Mouse (Mus musculus) regulatory T cell (primary cell): Measurements from ENCODE around the gene Smim5.
"Not testable (repeated sequence)": the region's sequence is repeated elsewhere in the genome, so short reads cannot be mapped to it uniquely, and the experiment has no call there.

Experiments
- in situ Hi-C: fragments of 300-600 bp; cut with MboI, MseI; formaldehyde crosslinking; loops from one replicate; pipeline ENCODE4 v1.15.1; 2025; ENCODE audit warnings: high pct_unique_total_duplicates

Gene Smim5

DNA sequence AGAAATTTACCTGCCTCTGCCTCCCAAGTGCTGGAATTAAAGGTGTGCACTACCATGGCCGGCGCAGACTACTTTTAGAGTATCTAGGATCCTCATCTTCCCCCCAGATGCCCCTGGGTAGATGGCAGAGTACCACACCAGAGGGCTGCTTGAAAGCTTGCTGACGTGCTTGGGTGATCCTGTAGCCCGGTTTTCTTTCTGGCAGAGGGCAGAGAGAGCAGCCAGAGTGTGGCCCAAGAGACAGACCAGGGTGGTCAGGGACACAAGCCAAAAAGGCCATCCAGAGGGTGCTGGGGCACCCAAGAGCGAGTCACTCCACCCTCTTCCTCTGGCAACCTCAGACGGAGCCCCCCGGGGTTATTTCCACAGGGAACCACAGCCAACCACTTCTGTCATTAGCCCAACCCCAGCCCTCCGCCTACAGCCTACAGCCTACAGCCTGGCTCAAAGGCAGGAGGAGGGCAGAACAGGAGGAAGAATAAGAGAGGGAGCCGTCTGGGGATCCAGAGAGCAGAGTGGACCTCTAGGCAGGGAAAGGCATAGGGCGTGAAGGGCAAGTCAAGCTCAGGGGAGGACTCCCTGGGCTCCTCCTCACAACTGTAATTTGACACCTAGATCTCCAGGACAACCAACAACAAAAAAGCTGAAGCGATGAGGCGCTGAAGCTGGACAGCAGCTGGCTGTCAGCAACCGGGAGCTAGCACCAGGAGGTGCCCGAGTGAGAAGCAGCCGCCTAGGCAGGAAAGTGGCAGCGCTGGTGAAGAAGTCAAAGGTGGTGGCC is at the start of gene Smim5:
Smim5 (plus strand) TSS at position 481 of the 781 bp plus-strand sequence.
- in situ Hi-C loops = no loop called here

DNA sequence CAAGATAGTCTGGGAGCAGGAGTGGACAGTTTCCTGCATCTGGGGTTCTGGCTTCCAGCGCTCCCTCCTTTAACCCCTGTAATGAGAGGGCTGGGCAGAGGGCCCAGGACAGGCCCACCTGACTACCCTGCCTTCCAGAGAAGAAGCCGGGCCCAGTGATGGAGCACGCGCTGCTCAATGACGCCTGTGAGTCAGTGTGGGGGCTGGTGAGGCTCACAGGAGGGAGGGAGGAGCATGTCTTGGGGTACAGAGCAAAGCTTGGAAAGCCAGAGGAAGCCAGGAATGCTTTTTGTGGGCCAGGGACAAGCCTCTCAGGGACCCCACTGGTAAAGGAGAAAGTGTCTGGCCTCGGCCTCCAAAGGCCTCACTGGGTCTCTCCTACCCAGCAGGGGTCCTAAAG is 45.1 kb upstream of the Smim5 start:
- in situ Hi-C loops = loop anchor here (5.0 kb wide), 1 partner anchor 67 kb away; no protein-coding TSS in a partner anchor

DNA sequence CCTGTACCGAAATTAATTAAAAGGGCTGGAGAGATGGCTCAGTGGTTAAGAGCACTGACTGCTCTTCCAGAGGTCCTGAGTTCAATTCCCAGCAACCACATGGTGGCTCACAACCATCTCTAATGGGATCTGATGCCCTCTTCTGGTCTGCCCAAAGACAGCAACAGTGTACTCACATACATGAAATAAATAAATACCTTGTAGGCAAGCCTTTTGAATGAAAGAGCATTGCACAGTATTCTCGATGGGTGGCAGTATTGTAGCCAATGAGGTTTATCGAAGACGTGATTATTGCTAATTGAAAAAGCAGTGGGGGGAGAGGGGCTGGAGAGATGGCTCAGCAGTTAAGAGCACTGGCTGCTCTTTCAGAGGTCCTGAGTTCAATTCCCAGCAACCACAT is 42.6 kb upstream of the Smim5 start:
- in situ Hi-C loops = not testable (repeated sequence)

DNA sequence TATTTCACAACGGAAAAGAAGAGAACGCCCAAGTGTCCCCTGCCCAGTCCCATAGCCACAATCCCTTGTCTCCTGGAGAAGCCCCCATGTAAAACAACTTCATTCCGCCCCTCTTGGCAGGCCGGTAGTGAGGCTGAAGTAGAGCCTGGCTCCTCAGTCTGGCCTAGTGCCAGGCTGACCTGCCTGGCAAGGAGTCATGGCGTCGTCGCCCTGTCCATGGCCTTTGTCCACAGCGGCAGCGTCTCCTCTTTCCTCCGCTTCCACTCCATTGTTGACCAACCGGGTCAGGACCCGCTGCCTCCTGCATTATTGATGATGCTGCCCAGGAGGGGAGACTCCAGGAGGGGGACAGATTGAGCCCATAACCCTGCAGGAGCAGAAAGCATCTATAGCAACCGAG is 41.8 kb upstream of the Smim5 start:
- in situ Hi-C loops = no loop called here

GRCm38 (mm10) chr11:115858354-115858753 is 41.4 kb upstream of the Smim5 start, which contains the start of gene Myo15b:
Gene Myo15b, plus strand, starts transcription at chr11:115858406.
- in situ Hi-C loops = no loop called here

GRCm38 (mm10) chr11:115859143-115859945 is 40.4 kb upstream of the Smim5 start:
- in situ Hi-C loops = no loop called here

DNA sequence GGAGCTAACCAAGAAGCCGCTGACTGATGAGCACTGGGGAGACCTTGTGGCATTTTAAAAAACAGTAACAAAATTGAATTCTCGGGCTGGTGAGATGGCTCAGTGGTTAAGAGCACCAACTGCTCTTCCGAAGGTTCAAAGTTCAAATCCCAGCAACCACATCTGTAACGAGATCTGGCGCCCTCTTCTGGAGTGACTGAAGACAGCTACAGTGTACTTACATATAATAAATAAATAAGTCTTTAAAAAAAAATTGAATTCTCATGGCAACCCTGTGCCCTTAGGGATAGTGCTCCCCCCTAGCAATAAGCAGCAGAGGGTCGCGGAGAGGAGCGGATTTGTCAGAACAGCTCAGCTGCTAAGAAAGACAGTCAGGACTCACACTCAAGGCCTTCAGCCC is 35.9 kb upstream of the Smim5 start:
- in situ Hi-C loops = no loop called here

DNA sequence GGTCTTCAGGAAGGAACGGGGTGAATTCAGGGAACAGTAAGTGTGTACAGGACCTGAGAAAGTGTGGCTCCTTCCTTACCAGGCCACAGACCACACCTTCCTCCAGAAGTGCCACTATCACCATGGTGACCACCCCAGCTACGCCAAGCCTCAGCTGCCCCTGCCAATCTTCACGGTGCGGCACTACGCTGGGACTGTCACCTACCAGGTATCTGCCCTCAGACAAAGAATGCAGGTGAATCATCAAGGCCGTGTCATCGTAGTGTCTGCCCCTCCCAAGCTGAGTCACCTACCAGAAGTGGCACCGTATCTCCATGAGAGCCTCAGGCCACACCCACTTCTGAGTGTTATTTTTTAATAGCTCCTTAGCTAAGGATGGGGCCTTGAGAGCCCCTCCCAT is 30.4 kb upstream of the Smim5 start:
- in situ Hi-C loops = no loop called here

DNA sequence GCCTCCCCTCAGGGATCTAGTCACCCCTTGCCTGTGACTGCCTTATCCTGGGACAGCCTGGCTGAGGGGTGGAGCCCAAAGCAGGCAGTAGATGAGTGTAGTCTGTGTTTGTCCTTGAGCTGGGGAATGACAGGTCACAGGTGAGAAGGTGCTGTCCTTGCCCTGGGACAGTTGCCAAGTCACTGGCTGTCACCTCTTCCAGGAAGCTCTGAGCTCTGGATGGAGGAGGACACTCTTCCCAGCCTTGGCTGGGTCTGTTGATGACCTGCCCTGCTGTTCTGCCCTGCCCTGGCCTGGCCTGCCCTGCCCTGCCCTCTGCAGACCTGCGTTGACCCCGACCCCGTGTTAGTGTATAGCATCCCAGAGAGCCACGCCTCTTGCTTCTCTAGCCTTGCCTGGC is 27.3 kb upstream of the Smim5 start:
- in situ Hi-C loops = no loop called here

- in situ Hi-C loops = no loop called here
These were observed 23.8 kb upstream of the Smim5 start for GRCm38 (mm10) chr11:115875935-115876334.

- in situ Hi-C loops = no loop called here
These were observed 23.3 kb upstream of the Smim5 start for GRCm38 (mm10) chr11:115876438-115876837.

DNA sequence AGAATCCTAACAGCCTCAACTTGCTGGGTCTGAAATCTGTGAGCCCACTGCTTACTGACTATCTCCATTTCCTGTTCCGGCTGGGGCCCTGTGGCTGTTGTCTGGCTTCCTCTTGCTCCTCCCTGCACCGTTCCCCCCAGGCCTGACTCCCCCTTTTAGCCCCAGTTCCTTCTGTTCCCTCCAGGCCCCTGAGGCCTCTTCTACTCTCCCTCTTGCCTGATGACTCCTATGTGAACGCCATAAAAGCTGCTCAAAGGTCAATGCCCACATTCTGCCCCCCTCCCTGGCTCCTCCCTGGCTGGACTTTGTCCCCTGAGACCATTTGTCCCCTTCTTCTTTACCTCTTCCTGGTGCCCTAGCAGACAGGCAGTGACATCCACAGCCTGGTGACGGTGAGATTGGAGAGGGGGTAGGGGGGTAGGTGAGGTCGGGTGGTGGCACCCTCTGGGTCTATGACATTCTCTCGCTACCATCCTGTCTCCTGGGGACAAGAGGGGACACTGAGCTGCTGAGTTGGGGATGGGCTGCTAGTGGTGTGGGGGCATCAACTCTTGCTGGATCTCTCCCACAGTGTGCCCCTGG is 22.5 kb upstream of the Smim5 start:
- in situ Hi-C loops = no loop called here

DNA sequence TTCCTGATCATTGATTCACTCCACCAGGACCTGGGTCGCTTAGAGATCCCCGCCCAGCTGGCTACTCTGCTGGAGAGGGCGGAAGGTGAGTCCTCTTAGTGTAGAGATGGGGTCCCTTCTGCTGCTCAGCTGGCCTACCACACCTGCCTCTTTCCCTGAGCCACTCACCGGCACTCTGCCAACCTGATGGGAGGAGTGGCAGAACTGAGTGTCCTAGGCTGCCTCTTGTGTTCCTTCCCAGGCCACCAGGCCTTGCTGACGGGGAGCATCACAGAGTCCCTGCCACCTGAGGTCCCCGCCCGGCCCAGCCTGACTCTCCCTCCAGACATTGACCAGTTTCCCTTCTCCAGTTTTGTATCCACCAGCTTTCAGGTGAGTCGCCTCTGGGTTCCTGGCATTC is 21.7 kb upstream of the Smim5 start:
- in situ Hi-C loops = no loop called here

- in situ Hi-C loops = no loop called here
These were observed 18.8 kb upstream of the Smim5 start for GRCm38 (mm10) chr11:115881002-115881401.

GRCm38 (mm10) chr11:115883251-115883650 is 16.5 kb upstream of the Smim5 start:
- in situ Hi-C loops = no loop called here

DNA sequence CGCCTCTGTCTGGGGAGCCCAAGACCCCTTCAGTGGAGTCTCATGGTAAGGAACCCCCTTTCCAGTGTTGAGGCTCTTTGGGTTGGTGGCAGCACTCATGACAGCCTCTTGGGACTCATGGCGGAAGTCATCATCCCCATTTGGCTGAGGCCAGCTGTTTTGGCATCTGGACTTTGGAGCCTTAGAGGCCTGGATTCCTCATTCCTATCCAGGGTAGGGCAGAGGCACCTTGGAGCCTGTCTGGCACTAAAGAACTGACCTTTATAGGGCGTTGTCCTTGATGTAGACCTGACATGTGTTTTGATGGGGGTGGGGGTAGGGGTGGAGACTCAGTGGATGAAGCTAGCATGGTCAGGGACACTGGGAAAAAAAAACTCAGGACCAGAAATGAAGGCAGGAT is 15.4 kb upstream of the Smim5 start:
- in situ Hi-C loops = no loop called here

DNA sequence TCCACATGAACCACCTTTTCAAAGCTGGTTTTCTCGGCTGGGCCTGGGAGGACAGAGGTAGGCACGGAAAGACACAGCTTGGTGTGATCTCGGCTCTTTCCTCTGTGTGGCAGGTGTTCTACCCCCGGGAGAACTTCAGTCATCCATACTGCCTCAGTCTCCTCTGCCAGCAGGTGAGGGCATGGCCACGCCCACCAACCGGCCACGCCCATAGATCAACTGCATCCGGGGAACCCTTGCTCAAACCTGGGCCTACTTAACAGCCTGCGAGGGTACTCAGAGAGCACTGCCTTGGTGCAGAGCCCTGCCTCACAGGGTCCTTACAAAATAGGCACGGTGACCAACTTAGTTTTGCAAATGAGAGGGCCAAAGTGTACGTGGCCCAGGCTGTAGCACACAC is 14.5 kb upstream of the Smim5 start:
- in situ Hi-C loops = no loop called here

DNA sequence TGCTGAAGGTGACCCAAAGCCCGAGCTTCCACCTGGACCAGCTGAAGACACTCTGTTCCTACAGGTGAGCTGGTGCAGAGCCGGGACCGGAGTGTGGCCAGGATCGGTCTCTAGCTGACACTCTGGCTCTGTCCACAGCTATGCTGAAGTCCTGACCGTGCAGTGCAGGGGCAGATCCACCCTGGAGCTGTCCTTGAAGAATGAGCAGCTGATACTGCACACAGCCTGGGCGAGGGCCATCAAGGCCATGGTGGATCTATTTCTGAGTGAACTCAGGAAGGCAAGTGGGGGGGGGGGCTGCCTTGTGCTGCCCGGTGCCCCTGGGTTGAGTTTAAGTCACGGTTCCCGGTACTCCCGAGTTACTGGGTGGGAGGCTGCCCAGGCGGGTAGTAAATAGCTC is 13.3 kb upstream of the Smim5 start:
- in situ Hi-C loops = no loop called here

DNA sequence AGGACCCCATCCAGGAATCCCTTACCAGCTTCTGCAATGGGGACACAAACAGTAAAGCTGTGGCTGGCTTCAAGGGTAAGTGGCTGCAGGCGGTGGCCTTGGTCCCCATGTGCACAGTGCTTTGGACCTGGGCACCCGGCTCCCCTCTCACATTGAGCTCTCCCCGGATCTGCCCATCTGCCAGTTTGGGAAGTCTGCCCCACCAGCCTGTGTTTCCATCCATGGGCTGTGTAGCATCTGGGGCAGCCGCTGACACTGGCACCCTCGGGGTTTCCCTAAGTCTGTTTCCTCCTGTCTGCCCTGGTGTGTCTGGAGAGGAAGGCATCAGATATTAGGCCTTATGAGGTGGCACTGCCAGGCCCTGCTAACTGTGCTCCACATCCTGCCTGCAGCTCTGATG is 11.7 kb upstream of the Smim5 start:
- in situ Hi-C loops = no loop called here

DNA sequence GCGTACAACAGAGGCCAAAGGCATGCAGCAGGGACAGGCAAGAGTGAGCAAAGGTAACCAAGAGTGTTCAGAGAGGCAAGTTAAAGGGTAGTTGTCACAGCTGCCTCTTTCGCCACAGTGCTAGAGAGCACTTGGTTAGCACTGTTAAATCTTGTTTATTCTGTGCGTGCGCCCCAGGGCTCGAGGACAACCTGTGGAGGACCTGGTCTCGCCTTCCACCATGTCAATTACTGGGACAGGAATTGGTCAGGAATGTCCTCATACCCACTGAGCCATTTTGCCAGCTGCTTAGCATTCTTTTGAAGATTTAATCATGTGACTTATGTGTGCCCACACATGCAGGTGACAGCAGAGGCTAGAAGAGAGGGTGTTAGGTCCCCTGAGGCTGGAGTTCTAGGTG is 10.6 kb upstream of the Smim5 start:
- in situ Hi-C loops = no loop called here

- in situ Hi-C loops = no loop called here
These were observed 7.6 kb upstream of the Smim5 start for GRCm38 (mm10) chr11:115892213-115892612.

DNA sequence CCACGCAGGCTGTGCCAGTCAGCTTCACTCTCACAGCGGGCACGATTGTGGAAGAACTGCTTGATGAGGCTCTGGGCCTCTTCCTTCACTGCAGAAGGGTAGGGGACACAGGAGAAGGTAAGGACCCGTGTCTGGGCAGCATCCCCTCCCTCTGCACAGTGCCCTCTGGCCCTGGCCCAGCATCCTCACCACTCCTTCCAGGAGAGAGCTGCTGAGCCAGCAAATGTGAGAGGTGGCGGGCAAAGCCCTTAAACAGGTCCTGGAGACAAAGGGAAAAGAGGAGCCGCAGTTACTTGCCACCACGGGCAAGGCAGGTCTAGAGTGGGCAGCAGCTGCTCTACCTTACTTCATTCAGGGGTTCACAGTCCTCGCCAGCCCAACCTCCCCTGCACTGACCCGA is 6.7 kb upstream of the Smim5 start:
- in situ Hi-C loops = no loop called here
